In genomic region chr4:97037693-97038348, GRCm38 (mm10) we compare ENCODE assay signal across 8 mouse cellular contexts.
A peak's percentile ranks its signal among the peaks of the same experiment; 100 is the strongest.
DNase-seq lines count a peak whose midpoint lies in the region; ATAC-seq and TF ChIP-seq lines count a peak whose summit lies in the region.

No protein-coding gene starts in this region.

- no peaks in the 10 kb centered on the region; the same call in 1 of the 2 replicates for H3K4me1 ChIP-seq in forebrain, embryonic 13.5 days
- H3K4me1 ChIP-seq in hindbrain, postnatal 0 days (ENCODE audit: insufficient read depth, low read length) = no peaks in the 10 kb centered on the region
- no peaks in the 10 kb centered on the region for H3K4me1 ChIP-seq in limb, embryonic 11.5 days (ENCODE audit: control insufficient read depth, insufficient read depth, low read length)

- DNase-seq in gastrocnemius, adult 18-20 months (ENCODE audit: low spot score) = peak; percentile 8
- no peak for DNase-seq in gastrocnemius, adult 8-10 months (ENCODE audit: low spot score in 2 of 2)
- DNase-seq in brain, adult 2 months (ENCODE audit: low read depth, low spot score) = peak; percentile 86
- DNase-seq in hindbrain, postnatal 0 days (ENCODE audit: low spot score) = peak; percentile 83
- peak; percentile 38 for DNase-seq in limb, embryonic 11.5 days (ENCODE audit: low spot score)
- DNase-seq in retina, adult 2 months (ENCODE audit: low read depth, low spot score) = peak; percentile 9
- no peak for DNase-seq in thymus, postnatal 0 days (ENCODE audit: low spot score)

- no peak overlapping the region for H3K4me3 ChIP-seq in forebrain, embryonic 13.5 days
- H3K4me3 ChIP-seq in hindbrain, postnatal 0 days (ENCODE audit: low read length) = no peak overlapping the region
- no peak overlapping the region for H3K4me3 ChIP-seq in limb, embryonic 11.5 days (ENCODE audit: low read depth, low read length)

- H3K27ac ChIP-seq in forebrain, embryonic 13.5 days = no peak overlapping the region
- no peak overlapping the region for H3K27ac ChIP-seq in hindbrain, postnatal 0 days
- no peak overlapping the region for H3K27ac ChIP-seq in limb, embryonic 11.5 days (replicated peaks; ENCODE audit: low read depth, low read length)

- ATAC-seq in forebrain, embryonic 13.5 days = peak; percentile 85
- ATAC-seq in hindbrain, postnatal 0 days = peak; percentile 63; the same call in 1 of the 2 replicates
- no peak for ATAC-seq in limb, embryonic 11.5 days (ENCODE audit: insufficient number of reproducible peaks, low FRiP score, low TSS enrichment, low read depth)

- no peak overlapping the region for H3K4me2 ChIP-seq in forebrain, embryonic 13.5 days
- no peak overlapping the region for H3K4me2 ChIP-seq in hindbrain, postnatal 0 days (ENCODE audit: low read depth, low read length)
- no peak overlapping the region for H3K4me2 ChIP-seq in limb, embryonic 11.5 days (ENCODE audit: low read depth, severe bottlenecking)

- no peaks in the 10 kb centered on the region for H3K9me3 ChIP-seq in forebrain, embryonic 13.5 days (replicated peaks)
- no peaks in the 10 kb centered on the region for H3K9me3 ChIP-seq in hindbrain, postnatal 0 days (ENCODE audit: low read length)
- H3K9me3 ChIP-seq in limb, embryonic 11.5 days (ENCODE audit: control insufficient read depth, low read length) = no peaks in the 10 kb centered on the region

- no peak overlapping the region for H3K9ac ChIP-seq in forebrain, embryonic 13.5 days
- H3K9ac ChIP-seq in hindbrain, postnatal 0 days (replicated peaks; ENCODE audit: low read length) = no peak overlapping the region
- no peak overlapping the region for H3K9ac ChIP-seq in limb, embryonic 11.5 days (ENCODE audit: low read length)

- no peaks in the 10 kb centered on the region for H3K27me3 ChIP-seq in forebrain, embryonic 13.5 days
- H3K27me3 ChIP-seq in hindbrain, postnatal 0 days (ENCODE audit: insufficient read depth, low read length) = no peaks in the 10 kb centered on the region
- H3K27me3 ChIP-seq in limb, embryonic 11.5 days (ENCODE audit: control insufficient read depth, insufficient read depth, low read length) = no peaks in the 10 kb centered on the region

- no peaks in the 10 kb centered on the region for H3K36me3 ChIP-seq in forebrain, embryonic 13.5 days (ENCODE audit: poor library complexity, severe bottlenecking)
- no peaks in the 10 kb centered on the region for H3K36me3 ChIP-seq in hindbrain, postnatal 0 days (ENCODE audit: insufficient read depth, low read length)
- H3K36me3 ChIP-seq in limb, embryonic 11.5 days (ENCODE audit: control insufficient read depth, insufficient read depth, low read length) = no peaks in the 10 kb centered on the region

- TF ChIP-seq CTCF in hindbrain, postnatal 0 days (IDR thresholded peaks at IDR 0.05; ENCODE audit: low read depth) = peak; percentile 95

- 38% methylated on average over 2 of the region's 2 CpGs for WGBS in forebrain, embryonic 13.5 days
- WGBS in hindbrain, postnatal 0 days = 29% methylated on average over 2 of the region's 2 CpGs
- WGBS in limb, embryonic 11.5 days = 49% methylated on average over 2 of the region's 2 CpGs

Comparison
In these comparisons a context has a peak if more than half of its experiments do, and no peak if none do; other contexts are left out.
1. DNase-seq: peak in gastrocnemius, adult 18-20 months (single experiment), brain, adult 2 months (single experiment), hindbrain, postnatal 0 days (single experiment), limb, embryonic 11.5 days (single experiment) and retina, adult 2 months (single experiment); none in gastrocnemius, adult 8-10 months (0 of 2) and thymus, postnatal 0 days (single experiment).